Mouse (Mus musculus) midbrain, embryonic 10.5 days (tissue): Measurements from ENCODE around the gene Spcs1. TPM values are rescaled to one million over a fixed set of nuclear protein-coding genes. Genes with fewer than 3 reads are reported as not detected.

ENCODE experiments used
- polyA plus RNA-seq: library from polyadenylated mRNA; unstranded; fragments of >200 nt; fragmentation: Nextera tagmentation; extraction: Ambion mirVana; gene quantifications from 2 replicates; pipeline ENCODE4 v1.2.1, GENCODE M21; 2016

Spcs1 gene
- polyA plus RNA-seq, 1 experiment from 2014 or later = 277 TPM

Other genes starting within 250 kb of the Spcs1 start
- 20.3 and 24.4 TPM in 2 replicates for gene Tmem110, start 176.1 kb downstream of the Spcs1 start, polyA plus RNA-seq
- 0.19 and 0.46 TPM in 2 replicates for gene Mustn1, start 122.5 kb downstream of the Spcs1 start, polyA plus RNA-seq
- gene Itih4, start 115.2 kb downstream of the Spcs1 start, polyA plus RNA-seq = not detected in 2 replicates
- gene Itih3, start 77.9 kb downstream of the Spcs1 start, polyA plus RNA-seq = 0.53 and 0.59 TPM in 2 replicates
- gene Itih1, start 58.4 kb downstream of the Spcs1 start, polyA plus RNA-seq = not detected in 2 replicates
- gene Nek4, start 50.3 kb downstream of the Spcs1 start, polyA plus RNA-seq = 22.7 and 24.7 TPM in 2 replicates
- gene Glt8d1, start 272 bp downstream of the Spcs1 start, polyA plus RNA-seq = 52.4 and 53.8 TPM in 2 replicates
- 158 and 170 TPM in 2 replicates for gene Pbrm1, start 17.5 kb upstream of the Spcs1 start, polyA plus RNA-seq
- gene Gnl3, start 17.5 kb upstream of the Spcs1 start, polyA plus RNA-seq = 94.0 and 121 TPM in 2 replicates
- gene Smim4, start 127.3 kb upstream of the Spcs1 start, polyA plus RNA-seq = 63.1 and 64.3 TPM in 2 replicates
- gene Nt5dc2, start 129.4 kb upstream of the Spcs1 start, polyA plus RNA-seq = 543 and 572 TPM in 2 replicates
- 18.0 and 23.7 TPM in 2 replicates for gene Stab1, start 167.0 kb upstream of the Spcs1 start, polyA plus RNA-seq
- 0.80 and 1.1 TPM in 2 replicates for gene Tnnc1, start 206.6 kb upstream of the Spcs1 start, polyA plus RNA-seq
- gene Nisch, start 215.3 kb upstream of the Spcs1 start, polyA plus RNA-seq = 391 and 448 TPM in 2 replicates
- 0.51 and 1.0 TPM in 2 replicates for gene Sema3g, start 216.2 kb upstream of the Spcs1 start, polyA plus RNA-seq
- gene Phf7, start 249.6 kb upstream of the Spcs1 start, polyA plus RNA-seq = 13.4 and 13.5 TPM in 2 replicates
- 136 and 151 TPM in 2 replicates for gene Bap1, start 249.8 kb upstream of the Spcs1 start, polyA plus RNA-seq